Mouse (Mus musculus): Measurements from ENCODE around the gene Rcor2.

The Rcor2 gene

GRCm38 (mm10) chr19:7320181-7320580 lies 53.1 kb downstream of the Rcor2 start:
- DNase-seq (ENCODE audit: low spot score in 2 of 2) = no peak

- no peak for DNase-seq (ENCODE audit: low spot score in 2 of 2)
Measured at GRCm38 (mm10) chr19:7321391-7321790, 54.3 kb downstream of the Rcor2 start.
